Mouse (Mus musculus) forebrain, embryonic 10.5 days (tissue): ENCODE measurements around the gene Peg10. TPM values are rescaled to one million over a fixed set of nuclear protein-coding genes. Genes with fewer than 3 reads are reported as not detected.

Source experiments
- DNase-seq: peaks from one replicate; pipeline ENCODE4 v3.0.0-alpha.2; 2017; ENCODE audit warnings: low spot score; ENCODE audit errors: extremely low spot score
- H3K27ac ChIP-seq: fragments of 300-500 bp; sonication (generic); 2 replicates; pipeline ENCODE4 v1.5.1; 2016; ENCODE audit warnings: mild to moderate bottlenecking
- H3K27me3 ChIP-seq: fragments of 300-500 bp; sonication (generic); 2 replicates; pipeline ENCODE4 v1.6.1; 2016; ENCODE audit warnings: mild to moderate bottlenecking; ENCODE audit not compliant: poor library complexity, severe bottlenecking
- H3K36me3 ChIP-seq: fragments of 300-500 bp; sonication (generic); replicated peaks from 2 replicates; pipeline ENCODE4 v1.6.1; 2016; ENCODE audit warnings: mild to moderate bottlenecking, moderate library complexity
- H3K4me1 ChIP-seq: fragments of 300-500 bp; sonication (generic); 2 replicates; pipeline ENCODE4 v1.6.1; 2016
- H3K4me3 ChIP-seq: fragments of 300-500 bp; sonication (generic); 2 replicates; pipeline ENCODE4 v1.5.1; 2016; ENCODE audit warnings: mild to moderate bottlenecking, moderate library complexity
- H3K9me3 ChIP-seq: fragments of 300-500 bp; sonication (generic); 2 replicates; pipeline ENCODE4 v1.6.1; 2016; ENCODE audit warnings: mild to moderate bottlenecking, moderate library complexity
- WGBS: fragments of 180-500 bp; shearing (Covaris S2); methylation state at CpG from one replicate; pipeline ENCODE4 v1.1.7; 2016; 5-methylcytosine and 5-hydroxymethylcytosine counted together
- polyA plus RNA-seq: library from polyadenylated mRNA; unstranded; fragments of >200 nt; fragmentation: Nextera tagmentation; extraction: Ambion mirVana; gene quantifications from 2 replicates; pipeline ENCODE4 v1.2.1, GENCODE M21; 2016

Peg10 gene
- polyA plus RNA-seq, 1 experiment from 2014 or later = 11.8 TPM

GRCm38 (mm10) chr6:4736372-4736771, 10.7 kb upstream of the Peg10 start:
- peaks cover 63% of the 10 kb centered on the region for H3K4me1 ChIP-seq

GRCm38 (mm10) chr6:4738034-4738629, 9.0 kb upstream of the Peg10 start:
- Histone ChIP-seq H3K9me3 (no peaks in the 10 kb centered on the region), H3K27me3 (peaks cover 11% of the 10 kb centered on the region), H3K4me3 (peak overlapping the region; percentile 23), H3K36me3 (peaks cover 11% of the 10 kb centered on the region; the same call in 1 of the 2 replicates), H3K4me1 (peaks cover 70% of the 10 kb centered on the region), H3K27ac (peak overlapping the region; percentile 70)
- 25% methylated on average over 11 of the region's 11 CpGs for WGBS
- DNase-seq = no peak

More at GRCm38 (mm10) chr6:4736372-4736771, 10.7 kb upstream of the Peg10 start:
- no peaks in the 10 kb centered on the region for H3K9me3 ChIP-seq
- H3K27ac ChIP-seq = no peak overlapping the region
- H3K4me3 ChIP-seq = no peak overlapping the region
- DNase-seq = no peak
- 86% methylated on average over 9 of the region's 9 CpGs for WGBS
- peaks cover 10% of the 10 kb centered on the region for H3K27me3 ChIP-seq
- peaks cover 14% of the 10 kb centered on the region; the same call in 1 of the 2 replicates for H3K36me3 ChIP-seq

GRCm38 (mm10) chr6:4738717-4739116, 8.4 kb upstream of the Peg10 start:
- WGBS = 8% methylated on average over 2 of the region's 2 CpGs
- no peak for DNase-seq
- Histone ChIP-seq H3K4me3 (peak overlapping the region; percentile 23), H3K27ac (peak overlapping the region; percentile 70), H3K27me3 (peaks cover 11% of the 10 kb centered on the region), H3K4me1 (peaks cover 71% of the 10 kb centered on the region), H3K9me3 (no peaks in the 10 kb centered on the region), H3K36me3 (peaks cover 10% of the 10 kb centered on the region; the same call in 1 of the 2 replicates)

- Histone ChIP-seq H3K4me3 (peak overlapping the region; percentile 16; the same call in 1 of the 2 replicates), H3K36me3 (peaks cover 8% of the 10 kb centered on the region; the same call in 1 of the 2 replicates), H3K4me1 (peaks cover 80% of the 10 kb centered on the region), H3K27ac (peak overlapping the region; percentile 8; the same call in 1 of the 2 replicates), H3K9me3 (no peaks in the 10 kb centered on the region), H3K27me3 (peaks cover 11% of the 10 kb centered on the region)
- DNase-seq = no peak
- 3% methylated on average over 13 of the region's 13 CpGs for WGBS
These were observed 7.4 kb upstream of the Peg10 start for GRCm38 (mm10) chr6:4739522-4740355.

- Histone ChIP-seq H3K36me3 (peaks cover 5% of the 10 kb centered on the region; the same call in 1 of the 2 replicates), H3K27ac (peak overlapping the region; percentile 22), H3K4me3 (no peak overlapping the region), H3K9me3 (no peaks in the 10 kb centered on the region), H3K4me1 (peaks cover 81% of the 10 kb centered on the region), H3K27me3 (peaks cover 11% of the 10 kb centered on the region)
- WGBS = 36% methylated on average over 6 of the region's 6 CpGs
- DNase-seq = no peak
These were observed 6.6 kb upstream of the Peg10 start for GRCm38 (mm10) chr6:4740511-4740910.

- DNase-seq = no peak
- peaks cover 10% of the 10 kb centered on the region for H3K36me3 ChIP-seq
- peaks cover 31% of the 10 kb centered on the region for H3K9me3 ChIP-seq
- H3K4me1 ChIP-seq = peaks cover 36% of the 10 kb centered on the region
- peak overlapping the region; percentile 96 for H3K27ac ChIP-seq
- peaks cover 2% of the 10 kb centered on the region; the same call in 1 of the 2 replicates for H3K27me3 ChIP-seq
- WGBS = 49% methylated on average over 22 of the region's 22 CpGs
- peak overlapping the region; percentile 62 for H3K4me3 ChIP-seq
These were observed 940 bp upstream of the Peg10 start for GRCm38 (mm10) chr6:4746036-4746695.

DNA sequence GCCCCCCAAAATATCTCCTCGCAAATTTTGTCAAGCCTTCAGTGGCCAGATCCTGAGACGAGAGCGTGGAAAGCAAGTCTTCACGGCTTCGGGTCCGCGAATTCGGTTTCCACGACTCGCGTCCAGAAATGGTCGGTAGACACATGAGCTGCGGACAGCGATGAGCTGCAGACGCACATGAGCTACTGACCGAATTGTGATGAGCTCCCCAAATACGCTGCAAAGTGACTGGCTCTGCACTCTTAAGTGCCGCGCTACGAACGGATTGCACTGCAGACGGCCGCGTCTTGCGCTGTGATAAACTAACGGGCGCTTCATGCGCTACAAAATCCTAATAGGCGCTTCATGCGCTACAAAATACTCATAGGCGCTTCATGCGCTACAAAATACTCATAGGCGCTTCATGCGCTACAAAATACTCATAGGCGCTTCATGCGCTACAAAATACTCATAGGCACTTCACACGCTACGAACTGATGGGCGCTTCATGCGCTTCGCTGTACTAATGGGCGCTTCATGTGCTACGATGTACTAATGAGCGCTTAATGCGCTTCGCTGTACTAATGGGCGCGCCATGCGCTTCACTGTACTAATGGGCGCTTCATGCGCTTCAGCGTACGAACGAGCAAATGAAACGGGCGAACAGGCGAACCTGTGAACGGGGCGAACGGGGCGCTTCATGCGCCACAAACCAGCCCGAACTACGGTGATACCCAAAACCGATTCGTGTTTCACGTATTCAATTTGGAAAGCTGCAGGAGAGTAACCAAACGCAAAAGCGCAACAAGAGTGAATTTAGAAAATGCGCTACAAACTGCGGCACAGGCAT, 785 bp downstream of the Peg10 start:
- H3K4me1 ChIP-seq = peaks cover 22% of the 10 kb centered on the region
- H3K27ac ChIP-seq = peak overlapping the region; percentile 96
- H3K36me3 ChIP-seq = peaks cover 10% of the 10 kb centered on the region
- no peaks in the 10 kb centered on the region for H3K27me3 ChIP-seq
- H3K9me3 ChIP-seq = peaks cover 31% of the 10 kb centered on the region
- H3K4me3 ChIP-seq = peak overlapping the region; percentile 62
- 55% methylated on average over 71 of the region's 71 CpGs for WGBS
- DNase-seq = peak; percentile 47

- peak; percentile 49 for DNase-seq
- Histone ChIP-seq H3K4me3 (peak overlapping the region; percentile 62), H3K4me1 (peaks cover 16% of the 10 kb centered on the region), H3K27me3 (no peaks in the 10 kb centered on the region), H3K27ac (peak overlapping the region; percentile 96), H3K36me3 (peaks cover 10% of the 10 kb centered on the region), H3K9me3 (peaks cover 31% of the 10 kb centered on the region)
- WGBS = 55% methylated on average over 15 of the region's 15 CpGs
These were observed 1.4 kb downstream of the Peg10 start for GRCm38 (mm10) chr6:4748506-4748961.

- peak; percentile 91 for DNase-seq
- Histone ChIP-seq H3K9me3 (peaks cover 35% of the 10 kb centered on the region), H3K4me1 (peaks cover 13% of the 10 kb centered on the region), H3K4me3 (peak overlapping the region; percentile 62), H3K36me3 (peaks cover 15% of the 10 kb centered on the region), H3K27ac (peak overlapping the region; percentile 96), H3K27me3 (no peaks in the 10 kb centered on the region)
- 39% methylated on average over 22 of the region's 22 CpGs for WGBS
These were observed 2.0 kb downstream of the Peg10 start for GRCm38 (mm10) chr6:4749091-4749490.

DNA sequence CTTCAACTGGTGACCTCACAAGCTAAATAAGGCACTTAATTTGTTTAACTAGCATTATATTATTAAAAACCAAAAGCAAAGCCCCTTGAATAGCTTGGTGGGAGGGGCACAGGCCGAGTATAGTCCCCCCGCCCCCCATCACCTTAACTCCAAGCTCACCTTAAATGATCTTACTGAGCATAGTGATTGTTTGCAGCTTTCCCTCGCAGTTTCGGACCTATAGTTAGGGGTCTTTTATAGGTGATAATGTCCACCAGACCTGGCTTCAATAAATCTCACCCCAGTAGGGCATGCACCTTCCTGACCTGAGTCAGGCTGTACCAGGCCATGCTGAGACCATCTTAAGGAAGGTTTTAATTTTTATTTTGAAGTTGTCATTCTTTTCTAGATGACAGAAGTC, 4.2 kb downstream of the Peg10 start:
- no peak for DNase-seq
- no peaks in the 10 kb centered on the region for H3K27me3 ChIP-seq
- H3K9me3 ChIP-seq = peaks cover 56% of the 10 kb centered on the region
- no peak overlapping the region for H3K4me3 ChIP-seq
- H3K4me1 ChIP-seq = peaks cover 6% of the 10 kb centered on the region
- H3K27ac ChIP-seq = no peak overlapping the region
- WGBS = 76% methylated on average over 4 of the region's 4 CpGs
- H3K36me3 ChIP-seq = peaks cover 38% of the 10 kb centered on the region

DNA sequence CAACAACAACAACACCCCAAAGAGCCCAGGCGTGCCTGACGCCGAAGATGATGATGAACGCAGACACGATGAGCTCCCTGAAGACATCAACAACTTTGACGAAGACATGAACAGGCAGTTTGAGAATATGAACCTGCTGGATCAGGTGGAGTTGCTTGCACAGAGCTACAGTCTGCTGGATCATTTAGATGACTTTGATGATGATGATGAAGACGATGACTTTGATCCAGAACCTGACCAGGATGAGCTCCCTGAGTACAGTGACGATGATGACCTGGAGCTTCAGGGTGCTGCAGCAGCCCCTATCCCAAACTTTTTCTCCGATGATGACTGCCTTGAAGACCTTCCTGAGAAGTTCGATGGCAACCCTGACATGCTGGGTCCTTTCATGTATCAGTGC, 7.2 kb downstream of the Peg10 start:
- Histone ChIP-seq H3K27ac (no peak overlapping the region), H3K9me3 (peaks cover 35% of the 10 kb centered on the region), H3K4me1 (peaks cover 6% of the 10 kb centered on the region), H3K4me3 (no peak overlapping the region), H3K27me3 (no peaks in the 10 kb centered on the region), H3K36me3 (peaks cover 56% of the 10 kb centered on the region)
- WGBS = 94% methylated on average over 10 of the region's 10 CpGs
- no peak for DNase-seq

DNA sequence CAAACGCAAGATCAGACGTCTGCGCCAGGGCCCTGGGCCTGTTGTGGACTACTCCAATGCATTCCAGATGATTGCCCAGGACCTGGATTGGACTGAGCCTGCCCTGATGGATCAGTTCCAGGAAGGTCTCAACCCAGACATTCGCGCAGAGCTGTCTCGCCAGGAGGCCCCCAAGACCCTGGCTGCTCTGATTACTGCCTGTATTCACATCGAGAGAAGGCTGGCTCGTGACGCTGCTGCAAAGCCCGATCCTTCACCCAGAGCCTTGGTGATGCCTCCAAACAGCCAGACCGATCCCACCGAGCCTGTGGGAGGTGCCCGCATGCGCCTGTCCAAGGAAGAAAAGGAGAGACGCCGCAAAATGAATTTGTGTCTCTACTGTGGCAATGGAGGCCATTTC, 7.8 kb downstream of the Peg10 start:
- WGBS = 94% methylated on average over 16 of the region's 16 CpGs
- peaks cover 6% of the 10 kb centered on the region for H3K4me1 ChIP-seq
- H3K4me3 ChIP-seq = no peak overlapping the region
- H3K27ac ChIP-seq = no peak overlapping the region
- DNase-seq = no peak
- peaks cover 35% of the 10 kb centered on the region for H3K9me3 ChIP-seq
- H3K36me3 ChIP-seq = peaks cover 57% of the 10 kb centered on the region
- H3K27me3 ChIP-seq = no peaks in the 10 kb centered on the region
